Mouse (Mus musculus) right cerebral cortex, adult 18-20 months (tissue): ENCODE measurements around the gene Olfr1158.
"Not testable (repeated sequence)": the region's sequence is repeated elsewhere in the genome, so short reads cannot be mapped to it uniquely, and the experiment has no call there.

Experiments used
- DNase-seq: peaks from one replicate; pipeline ENCODE4 v3.0.0; 2022; ENCODE audit warnings: mixed read lengths

Olfr1158 gene

GRCm38 (mm10) chr2:87989813-87990212 is at the start of gene Olfr1158:
TSS of gene Olfr1158 (plus strand) at chr2:87990113.
- DNase-seq: no peak

GRCm38 (mm10) chr2:87945037-87945436 is 44.9 kb upstream of the Olfr1158 start, which contains the start of gene Olfr1155:
TSS of gene Olfr1155 (minus strand) at chr2:87945137.
- DNase-seq: no peak

GRCm38 (mm10) chr2:87953000-87953399 is 36.9 kb upstream of the Olfr1158 start, which contains the start of gene Olfr1156:
TSS of gene Olfr1156 (minus strand) at chr2:87953100.
- no peak for DNase-seq

- no peak for DNase-seq
Observed at GRCm38 (mm10) chr2:87968199-87968598, 21.7 kb upstream of the Olfr1158 start, which contains the start of gene Olfr1157. TSS of gene Olfr1157 (minus strand) at chr2:87968299.

GRCm38 (mm10) chr2:87974563-87974962 is 15.3 kb upstream of the Olfr1158 start, which contains the start of gene Olfr74:
TSS of gene Olfr74 (minus strand) at chr2:87974663.
- DNase-seq: no peak

- no peak for DNase-seq
Observed at GRCm38 (mm10) chr2:88007515-88008318, 17.8 kb downstream of the Olfr1158 start, which contains the start of gene Olfr1160. TSS of gene Olfr1160 (minus strand) at chr2:88008268.

GRCm38 (mm10) chr2:88022474-88022873 is 32.6 kb downstream of the Olfr1158 start, which contains the start of gene Olfr1161:
TSS of gene Olfr1161 (plus strand) at chr2:88022774.
- not testable (repeated sequence) for DNase-seq

- DNase-seq: no peak
Observed at GRCm38 (mm10) chr2:88037599-88037998, 47.7 kb downstream of the Olfr1158 start, which contains the start of gene Olfr73. TSS of gene Olfr73 (minus strand) at chr2:88037699.
